Mouse (Mus musculus) heart, embryonic 12.5 days (tissue): ENCODE results near the gene Tuba3a. TPM values are rescaled to one million over a fixed set of nuclear protein-coding genes. Genes with fewer than 3 reads are reported as not detected.
A peak's percentile ranks its signal among the peaks of the same experiment; 100 is the strongest.
"Not testable (repeated sequence)": the region's sequence is repeated elsewhere in the genome, so short reads cannot be mapped to it uniquely, and the experiment has no call there.

ENCODE experiments used
- ATAC-seq: fragments of 200-750 bp; cut with Nextera tagmentation; 2 replicates; pipeline ENCODE4 v1.8.0; 2017; ENCODE audit warnings: moderate TSS enrichment, moderate library complexity; ENCODE audit not compliant: insufficient number of reproducible peaks, low FRiP score
- H3K27ac ChIP-seq: fragments of 300-500 bp; sonication (generic); 2 replicates; pipeline ENCODE4 v1.5.1; 2016; ENCODE audit warnings: mild to moderate bottlenecking, moderate library complexity; ENCODE audit not compliant: poor library complexity, severe bottlenecking
- H3K27me3 ChIP-seq: fragments of 300-500 bp; sonication (generic); replicated peaks from 2 replicates; pipeline ENCODE4 v1.6.1; 2016; ENCODE audit warnings: mild to moderate bottlenecking, moderate library complexity
- H3K36me3 ChIP-seq: fragments of 300-500 bp; sonication (generic); 2 replicates; pipeline ENCODE4 v1.6.1; 2016; ENCODE audit warnings: mild to moderate bottlenecking, moderate library complexity
- H3K4me1 ChIP-seq: fragments of 300-500 bp; sonication (generic); replicated peaks from 2 replicates; pipeline ENCODE4 v1.6.1; 2016; ENCODE audit warnings: mild to moderate bottlenecking
- H3K4me2 ChIP-seq: fragments of 300-500 bp; sonication (generic); 2 replicates; pipeline ENCODE4 v1.6.1; 2016; ENCODE audit warnings: mild to moderate bottlenecking, moderate library complexity
- H3K4me3 ChIP-seq: fragments of 300-500 bp; sonication (generic); 2 replicates; pipeline ENCODE4 v1.5.1; 2016; ENCODE audit warnings: mild to moderate bottlenecking
- H3K9ac ChIP-seq: fragments of 300-500 bp; sonication (generic); 2 replicates; pipeline ENCODE4 v1.6.1; 2016; ENCODE audit warnings: mild to moderate bottlenecking, moderate library complexity
- H3K9me3 ChIP-seq: fragments of 300-500 bp; sonication (generic); replicated peaks from 2 replicates; pipeline ENCODE4 v1.6.1; 2016; ENCODE audit warnings: mild to moderate bottlenecking, moderate library complexity
- WGBS: fragments of 180-500 bp; shearing (Covaris S2); methylation state at CpG from one replicate; pipeline ENCODE4 v1.1.7; 2016; 5-methylcytosine and 5-hydroxymethylcytosine counted together
- polyA plus RNA-seq: library from polyadenylated mRNA; unstranded; fragments of >200 nt; fragmentation: Nextera tagmentation; extraction: Ambion mirVana; gene quantifications from 2 replicates; pipeline ENCODE4 v1.2.1, GENCODE M21; 2016

Gene Tuba3a
- polyA plus RNA-seq, 1 experiment from 2014 or later: not detected

GRCm38 (mm10) chr6:125284751-125285150 is 1.1 kb downstream of the Tuba3a start:
- no peaks in the 10 kb centered on the region for H3K36me3 ChIP-seq
- H3K9ac ChIP-seq: no peak overlapping the region
- H3K9me3 ChIP-seq: no peaks in the 10 kb centered on the region
- no peak overlapping the region for H3K4me2 ChIP-seq
- H3K27me3 ChIP-seq: 0 out of 2 replicates have a peak, but pooled peaks cover 5% of the 10 kb centered on the region
- WGBS: 84% methylated on average over 7 of the region's 7 CpGs
- no peak overlapping the region for H3K4me3 ChIP-seq
- H3K27ac ChIP-seq: no peak overlapping the region
- ATAC-seq: no peak
- no peaks in the 10 kb centered on the region for H3K4me1 ChIP-seq

GRCm38 (mm10) chr6:125284250-125284649 is 1.6 kb downstream of the Tuba3a start:
- no peak overlapping the region for H3K9ac ChIP-seq
- H3K27me3 ChIP-seq: 0 out of 2 replicates have a peak, but pooled peaks cover 5% of the 10 kb centered on the region
- no peaks in the 10 kb centered on the region for H3K9me3 ChIP-seq
- no peaks in the 10 kb centered on the region for H3K4me1 ChIP-seq
- no peak for ATAC-seq
- WGBS: 47% methylated on average over 8 of the region's 8 CpGs
- no peaks in the 10 kb centered on the region for H3K36me3 ChIP-seq
- H3K4me2 ChIP-seq: no peak overlapping the region
- no peak overlapping the region for H3K4me3 ChIP-seq
- H3K27ac ChIP-seq: no peak overlapping the region

GRCm38 (mm10) chr6:125282721-125283120 is 3.1 kb downstream of the Tuba3a start:
- not testable (repeated sequence) for ATAC-seq, H3K4me2 ChIP-seq, H3K9me3 ChIP-seq, H3K4me1 ChIP-seq, H3K9ac ChIP-seq, H3K4me3 ChIP-seq, H3K27me3 ChIP-seq, H3K27ac ChIP-seq, H3K36me3 ChIP-seq
- 88% methylated on average over 13 of the region's 13 CpGs for WGBS

- no peak for ATAC-seq
These were observed 6.1 kb downstream of the Tuba3a start for GRCm38 (mm10) chr6:125279729-125280128.

GRCm38 (mm10) chr6:125274841-125275563 is 10.8 kb downstream of the Tuba3a start:
- Histone ChIP-seq H3K4me3 (no peak overlapping the region), H3K36me3 (no peaks in the 10 kb centered on the region), H3K27me3 (0 out of 2 replicates have a peak, but pooled peaks cover 10% of the 10 kb centered on the region), H3K4me2 (no peak overlapping the region), H3K9ac (no peak overlapping the region), H3K27ac (no peak overlapping the region), H3K9me3 (no peaks in the 10 kb centered on the region), H3K4me1 (0 out of 2 replicates have a peak, but pooled peaks cover 3% of the 10 kb centered on the region)
- WGBS: 59% methylated on average over 15 of the region's 15 CpGs
- no peak for ATAC-seq

More at GRCm38 (mm10) chr6:125279729-125280128, 6.1 kb downstream of the Tuba3a start:
- no peak overlapping the region for H3K27ac ChIP-seq
- H3K9ac ChIP-seq: no peak overlapping the region
- 0 out of 2 replicates have a peak, but pooled peaks cover 10% of the 10 kb centered on the region for H3K27me3 ChIP-seq
- H3K4me1 ChIP-seq: no peaks in the 10 kb centered on the region
- H3K4me3 ChIP-seq: no peak overlapping the region
- 56% methylated on average over 8 of the region's 8 CpGs for WGBS
- no peak overlapping the region for H3K4me2 ChIP-seq
- H3K9me3 ChIP-seq: no peaks in the 10 kb centered on the region
- H3K36me3 ChIP-seq: no peaks in the 10 kb centered on the region

- H3K9me3 ChIP-seq: no peaks in the 10 kb centered on the region
- H3K27ac ChIP-seq: no peak overlapping the region
- 77% methylated on average over 10 of the region's 10 CpGs for WGBS
- 0 out of 2 replicates have a peak, but pooled peaks cover 3% of the 10 kb centered on the region for H3K4me1 ChIP-seq
- no peak overlapping the region for H3K4me2 ChIP-seq
- H3K4me3 ChIP-seq: no peak overlapping the region
- H3K27me3 ChIP-seq: 0 out of 2 replicates have a peak, but pooled peaks cover 10% of the 10 kb centered on the region
- no peak for ATAC-seq
- no peak overlapping the region for H3K9ac ChIP-seq
- no peaks in the 10 kb centered on the region for H3K36me3 ChIP-seq
These were observed 13.5 kb downstream of the Tuba3a start for GRCm38 (mm10) chr6:125272228-125272785.

- Histone ChIP-seq H3K36me3 (no peaks in the 10 kb centered on the region), H3K4me2 (peak overlapping the region; percentile 56), H3K4me3 (no peak overlapping the region), H3K9me3 (no peaks in the 10 kb centered on the region), H3K27ac (no peak overlapping the region), H3K9ac (peak overlapping the region; percentile 47; the same call in 1 of the 2 replicates), H3K4me1 (0 out of 2 replicates have a peak, but pooled peaks cover 3% of the 10 kb centered on the region), H3K27me3 (0 out of 2 replicates have a peak, but pooled peaks cover 10% of the 10 kb centered on the region)
- WGBS: 14% methylated on average over 17 of the region's 17 CpGs
- ATAC-seq: peak; percentile 86
These were observed 14.2 kb downstream of the Tuba3a start for GRCm38 (mm10) chr6:125271455-125272227.

GRCm38 (mm10) chr6:125268799-125269198 is 17.0 kb downstream of the Tuba3a start:
- Histone ChIP-seq H3K27ac (no peak overlapping the region), H3K4me1 (0 out of 2 replicates have a peak, but pooled peaks cover 3% of the 10 kb centered on the region), H3K9ac (no peak overlapping the region), H3K9me3 (no peaks in the 10 kb centered on the region), H3K4me2 (no peak overlapping the region), H3K27me3 (peaks cover 3% of the 10 kb centered on the region; the same call in 1 of the 2 replicates), H3K36me3 (no peaks in the 10 kb centered on the region), H3K4me3 (no peak overlapping the region)
- no peak for ATAC-seq
- WGBS: 53% methylated on average over 6 of the region's 6 CpGs

- 81% methylated on average over 3 of the region's 3 CpGs for WGBS
- ATAC-seq: no peak
- H3K9me3 ChIP-seq: 0 out of 2 replicates have a peak, but pooled peaks cover 2% of the 10 kb centered on the region
- H3K27me3 ChIP-seq: peaks cover 3% of the 10 kb centered on the region; the same call in 1 of the 2 replicates
- no peak overlapping the region for H3K9ac ChIP-seq
- no peak overlapping the region for H3K4me2 ChIP-seq
- H3K27ac ChIP-seq: no peak overlapping the region
- no peaks in the 10 kb centered on the region for H3K36me3 ChIP-seq
- no peak overlapping the region for H3K4me3 ChIP-seq
- H3K4me1 ChIP-seq: 0 out of 2 replicates have a peak, but pooled peaks cover 3% of the 10 kb centered on the region
These were observed 18.4 kb downstream of the Tuba3a start for GRCm38 (mm10) chr6:125267469-125267868.

GRCm38 (mm10) chr6:125266600-125266999 is 19.2 kb downstream of the Tuba3a start:
- not testable (repeated sequence) for H3K9ac ChIP-seq, H3K36me3 ChIP-seq, H3K27me3 ChIP-seq, H3K9me3 ChIP-seq, H3K27ac ChIP-seq, H3K4me3 ChIP-seq, H3K4me1 ChIP-seq, H3K4me2 ChIP-seq, ATAC-seq
- 62% methylated on average over 6 of the region's 6 CpGs for WGBS

GRCm38 (mm10) chr6:125266091-125266490 is 19.8 kb downstream of the Tuba3a start:
- Histone ChIP-seq H3K4me3 (no peak overlapping the region), H3K36me3 (no peaks in the 10 kb centered on the region), H3K27me3 (peaks cover 3% of the 10 kb centered on the region; the same call in 1 of the 2 replicates), H3K9me3 (0 out of 2 replicates have a peak, but pooled peaks cover 2% of the 10 kb centered on the region), H3K27ac (no peak overlapping the region), H3K9ac (no peak overlapping the region), H3K4me2 (no peak overlapping the region), H3K4me1 (no peaks in the 10 kb centered on the region)
- WGBS: 60% methylated on average over 13 of the region's 13 CpGs
- ATAC-seq: no peak
